Comparison of ENCODE assay signal across 16 mouse cellular contexts in the genomic region with DNA sequence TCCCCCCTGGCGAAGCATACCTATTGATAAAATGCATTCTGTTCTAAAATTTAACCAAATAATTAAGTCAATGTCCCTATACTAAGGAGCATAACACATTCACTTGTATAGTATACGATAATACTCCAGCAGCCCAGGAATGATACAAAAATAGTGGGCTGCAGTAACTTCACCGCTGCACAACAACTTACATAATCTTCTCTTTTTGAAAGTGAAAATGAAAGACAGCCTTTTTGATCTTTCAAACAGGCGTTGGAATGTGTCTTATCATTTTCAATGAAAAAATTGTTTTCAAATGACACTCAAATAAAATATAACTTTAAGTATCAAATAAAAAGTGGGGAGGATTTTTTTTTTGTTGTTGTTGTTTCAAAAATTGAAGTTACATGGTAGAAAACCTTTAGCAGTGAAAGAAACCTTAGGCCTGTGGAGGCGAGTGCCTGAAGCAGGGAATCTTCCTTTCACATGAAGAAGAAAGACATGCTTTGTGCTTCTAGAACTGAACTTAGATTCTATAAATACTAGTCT.
"Had no signal": no experiment of that assay in that cellular context is flagged by ENCODE, and none has a peak within 500 bp of the region (broad histone marks: within the 10 kb centered on the region; RNA-seq: fewer than 3 reads in every experiment).

No protein-coding gene starts in this region.

- H3K4me1 ChIP-seq: neural tube, embryonic 12.5 days; neural tube, embryonic 15.5 days had no signal

- H3K36me3 ChIP-seq: neural tube, embryonic 12.5 days; neural tube, embryonic 15.5 days had no signal

- DNase-seq: kidney, adult 8-10 months; kidney, postnatal 25 days; layer of hippocampus, postnatal 36 days; liver, postnatal 0 days; lung, embryonic 14.5 days; midbrain, embryonic 14.5 days; right cerebral cortex, postnatal 14 days; right cerebral cortex, postnatal 4 days had no signal

- H3K4me3 ChIP-seq: left cerebral cortex, adult 2 months; neural tube, embryonic 12.5 days; neural tube, embryonic 15.5 days had no signal

- H3K4me2 ChIP-seq: liver, embryonic 11.5 days; lung, embryonic 14.5 days; midbrain, embryonic 11.5 days; neural tube, embryonic 12.5 days; neural tube, embryonic 15.5 days had no signal

- H3K9ac ChIP-seq: liver, embryonic 14.5 days; liver, postnatal 0 days; lung, embryonic 14.5 days; neural tube, embryonic 12.5 days; neural tube, embryonic 15.5 days had no signal

- H3K9me3 ChIP-seq: neural tube, embryonic 12.5 days; neural tube, embryonic 15.5 days had no signal

- H3K27me3 ChIP-seq: neural tube, embryonic 12.5 days; neural tube, embryonic 15.5 days had no signal

- H3K27ac ChIP-seq: kidney, postnatal 0 days; liver, embryonic 14.5 days; neural tube, embryonic 12.5 days; neural tube, embryonic 15.5 days; stomach, postnatal 0 days had no signal
